Mouse (Mus musculus): ENCODE data around the gene Plekhn1. TPM values are rescaled to one million over a fixed set of nuclear protein-coding genes. Genes with fewer than 3 reads are reported as not detected.

Plekhn1 gene
- 27.7 and 36.6 TPM in 2 replicates for polyA plus RNA-seq (2015; fragmentation: Nextera tagmentation; extraction: Ambion mirVana)

- peak within 1 kb of the TSS; percentile 95 for H3K27ac ChIP-seq (ENCODE audit: low read length)
- H3K4me2 ChIP-seq (ENCODE audit: low read depth, low read length): peak within 1 kb of the TSS; percentile 76
- under 1% methylated on average over 37 of the region's 48 CpGs for WGBS
- peaks cover 8% of the 10 kb centered on the region for H3K4me1 ChIP-seq (ENCODE audit: control insufficient read depth, insufficient read depth, low read length)
- H3K36me3 ChIP-seq (ENCODE audit: control insufficient read depth, insufficient read depth, low read length): peaks cover 19% of the 10 kb centered on the region
- H3K9me3 ChIP-seq (replicated peaks; ENCODE audit: control insufficient read depth, low read length): no peaks in the 10 kb centered on the region
- H3K9ac ChIP-seq (ENCODE audit: low read length): peak within 1 kb of the TSS; percentile 79
- H3K4me3 ChIP-seq (replicated peaks; ENCODE audit: low read length): peak within 1 kb of the TSS; percentile 95
- no peaks in the 10 kb centered on the region for H3K27me3 ChIP-seq (ENCODE audit: control insufficient read depth, insufficient read depth, low read length)
- ATAC-seq (ENCODE audit: insufficient read depth, low FRiP score): no peak
These were observed at the start of gene Plekhn1 for GRCm38 (mm10) chr4:156234701-156235213. Gene Plekhn1 (minus strand): TSS chr4:156234857.

- ATAC-seq (ENCODE audit: insufficient read depth, low FRiP score): no peak; the same call in 1 of the 2 replicates
- no peaks in the 10 kb centered on the region for H3K9me3 ChIP-seq (replicated peaks; ENCODE audit: control insufficient read depth, low read length)
- 9% methylated on average over 26 of the region's 26 CpGs for WGBS
These were observed 20.6 kb upstream of the Plekhn1 start, which contains the start of gene Samd11 for GRCm38 (mm10) chr4:156255078-156255839. Gene Samd11 (minus strand): TSS chr4:156255657.

GRCm38 (mm10) chr4:156254361-156255077 lies 19.9 kb upstream of the Plekhn1 start:
- H3K27me3 ChIP-seq (ENCODE audit: control insufficient read depth, insufficient read depth, low read length): peaks cover 27% of the 10 kb centered on the region
- H3K4me1 ChIP-seq (ENCODE audit: control insufficient read depth, insufficient read depth, low read length): peaks cover 8% of the 10 kb centered on the region; the same call in 1 of the 2 replicates
- peak overlapping the region; percentile 52; the same call in 1 of the 2 replicates for H3K9ac ChIP-seq (ENCODE audit: low read length)
- peak overlapping the region; percentile 42; the same call in 1 of the 2 replicates for H3K4me2 ChIP-seq (ENCODE audit: low read depth, low read length)
- no peaks in the 10 kb centered on the region for H3K9me3 ChIP-seq (replicated peaks; ENCODE audit: control insufficient read depth, low read length)
- no peaks in the 10 kb centered on the region for H3K36me3 ChIP-seq (ENCODE audit: control insufficient read depth, insufficient read depth, low read length)
- H3K27ac ChIP-seq (ENCODE audit: low read length): no peak overlapping the region
- ATAC-seq (ENCODE audit: insufficient read depth, low FRiP score): peak; percentile 65; the same call in 1 of the 2 replicates
- peak overlapping the region; percentile 28 for H3K4me3 ChIP-seq (replicated peaks; ENCODE audit: low read length)
- WGBS: 2% methylated on average over 30 of the region's 30 CpGs

More at GRCm38 (mm10) chr4:156255078-156255839, 20.6 kb upstream of the Plekhn1 start, which contains the start of gene Samd11:
- Histone ChIP-seq H3K4me2 (ENCODE audit: low read depth, low read length) (peak within 1 kb of the TSS; percentile 42; the same call in 1 of the 2 replicates), H3K4me3 (replicated peaks; ENCODE audit: low read length) (peak within 1 kb of the TSS; percentile 28), H3K36me3 (ENCODE audit: control insufficient read depth, insufficient read depth, low read length) (no peaks in the 10 kb centered on the region), H3K27me3 (ENCODE audit: control insufficient read depth, insufficient read depth, low read length) (peaks cover 27% of the 10 kb centered on the region), H3K4me1 (ENCODE audit: control insufficient read depth, insufficient read depth, low read length) (peaks cover 8% of the 10 kb centered on the region; the same call in 1 of the 2 replicates), H3K27ac (ENCODE audit: low read length) (no peak within 1 kb of the TSS), H3K9ac (ENCODE audit: low read length) (no peak within 1 kb of the TSS; the same call in 1 of the 2 replicates)

GRCm38 (mm10) chr4:156253043-156253442 lies 18.4 kb upstream of the Plekhn1 start:
- no peak overlapping the region for H3K27ac ChIP-seq (ENCODE audit: low read length)
- 36% methylated on average over 7 of the region's 7 CpGs for WGBS
- H3K4me1 ChIP-seq (ENCODE audit: control insufficient read depth, insufficient read depth, low read length): peaks cover 8% of the 10 kb centered on the region; the same call in 1 of the 2 replicates
- H3K9me3 ChIP-seq (replicated peaks; ENCODE audit: control insufficient read depth, low read length): no peaks in the 10 kb centered on the region
- H3K9ac ChIP-seq (ENCODE audit: low read length): no peak overlapping the region
- H3K27me3 ChIP-seq (ENCODE audit: control insufficient read depth, insufficient read depth, low read length): peaks cover 27% of the 10 kb centered on the region
- no peak overlapping the region for H3K4me3 ChIP-seq (replicated peaks; ENCODE audit: low read length)
- peak; percentile 47; the same call in 1 of the 2 replicates for ATAC-seq (ENCODE audit: insufficient read depth, low FRiP score)
- H3K36me3 ChIP-seq (ENCODE audit: control insufficient read depth, insufficient read depth, low read length): no peaks in the 10 kb centered on the region
- no peak overlapping the region for H3K4me2 ChIP-seq (ENCODE audit: low read depth, low read length)

- Histone ChIP-seq H3K4me2 (ENCODE audit: low read depth, low read length) (no peak overlapping the region), H3K36me3 (ENCODE audit: control insufficient read depth, insufficient read depth, low read length) (no peaks in the 10 kb centered on the region), H3K27me3 (ENCODE audit: control insufficient read depth, insufficient read depth, low read length) (peaks cover 27% of the 10 kb centered on the region), H3K4me3 (replicated peaks; ENCODE audit: low read length) (no peak overlapping the region), H3K4me1 (ENCODE audit: control insufficient read depth, insufficient read depth, low read length) (peaks cover 8% of the 10 kb centered on the region; the same call in 1 of the 2 replicates), H3K9me3 (replicated peaks; ENCODE audit: control insufficient read depth, low read length) (no peaks in the 10 kb centered on the region), H3K9ac (ENCODE audit: low read length) (no peak overlapping the region), H3K27ac (ENCODE audit: low read length) (no peak overlapping the region)
- 34% methylated on average over 3 of the region's 3 CpGs for WGBS
- ATAC-seq (ENCODE audit: insufficient read depth, low FRiP score): no peak
These were observed 18.0 kb upstream of the Plekhn1 start for GRCm38 (mm10) chr4:156252619-156253018.

GRCm38 (mm10) chr4:156252140-156252539 lies 17.5 kb upstream of the Plekhn1 start:
- Histone ChIP-seq H3K9ac (ENCODE audit: low read length) (no peak overlapping the region), H3K27ac (ENCODE audit: low read length) (no peak overlapping the region), H3K27me3 (ENCODE audit: control insufficient read depth, insufficient read depth, low read length) (peaks cover 27% of the 10 kb centered on the region), H3K4me1 (ENCODE audit: control insufficient read depth, insufficient read depth, low read length) (peaks cover 8% of the 10 kb centered on the region; the same call in 1 of the 2 replicates), H3K9me3 (replicated peaks; ENCODE audit: control insufficient read depth, low read length) (no peaks in the 10 kb centered on the region), H3K4me3 (replicated peaks; ENCODE audit: low read length) (no peak overlapping the region), H3K4me2 (ENCODE audit: low read depth, low read length) (no peak overlapping the region), H3K36me3 (ENCODE audit: control insufficient read depth, insufficient read depth, low read length) (no peaks in the 10 kb centered on the region)
- ATAC-seq (ENCODE audit: insufficient read depth, low FRiP score): no peak
- WGBS: 34% methylated on average over 7 of the region's 7 CpGs

GRCm38 (mm10) chr4:156251081-156251480 lies 16.4 kb upstream of the Plekhn1 start:
- H3K4me3 ChIP-seq (replicated peaks; ENCODE audit: low read length): no peak overlapping the region

GRCm38 (mm10) chr4:156249567-156249966 lies 14.9 kb upstream of the Plekhn1 start:
- H3K27ac ChIP-seq (ENCODE audit: low read length): no peak overlapping the region
- 59% methylated on average over 11 of the region's 11 CpGs for WGBS
- H3K4me3 ChIP-seq (replicated peaks; ENCODE audit: low read length): no peak overlapping the region
- no peak overlapping the region for H3K4me2 ChIP-seq (ENCODE audit: low read depth, low read length)
- ATAC-seq (ENCODE audit: insufficient read depth, low FRiP score): peak; percentile 14; the same call in 1 of the 2 replicates
- no peaks in the 10 kb centered on the region for H3K9me3 ChIP-seq (replicated peaks; ENCODE audit: control insufficient read depth, low read length)
- H3K9ac ChIP-seq (ENCODE audit: low read length): no peak overlapping the region
- H3K4me1 ChIP-seq (ENCODE audit: control insufficient read depth, insufficient read depth, low read length): peaks cover 4% of the 10 kb centered on the region; the same call in 1 of the 2 replicates
- H3K36me3 ChIP-seq (ENCODE audit: control insufficient read depth, insufficient read depth, low read length): peaks cover 6% of the 10 kb centered on the region; the same call in 1 of the 2 replicates
- peaks cover 14% of the 10 kb centered on the region for H3K27me3 ChIP-seq (ENCODE audit: control insufficient read depth, insufficient read depth, low read length)

More at GRCm38 (mm10) chr4:156251081-156251480, 16.4 kb upstream of the Plekhn1 start:
- peaks cover 8% of the 10 kb centered on the region; the same call in 1 of the 2 replicates for H3K4me1 ChIP-seq (ENCODE audit: control insufficient read depth, insufficient read depth, low read length)
- 51% methylated on average over 8 of the region's 8 CpGs for WGBS
- H3K36me3 ChIP-seq (ENCODE audit: control insufficient read depth, insufficient read depth, low read length): peaks cover 3% of the 10 kb centered on the region; the same call in 1 of the 2 replicates
- no peak overlapping the region for H3K9ac ChIP-seq (ENCODE audit: low read length)
- no peak overlapping the region for H3K27ac ChIP-seq (ENCODE audit: low read length)
- ATAC-seq (ENCODE audit: insufficient read depth, low FRiP score): no peak
- H3K9me3 ChIP-seq (replicated peaks; ENCODE audit: control insufficient read depth, low read length): no peaks in the 10 kb centered on the region
- peaks cover 27% of the 10 kb centered on the region for H3K27me3 ChIP-seq (ENCODE audit: control insufficient read depth, insufficient read depth, low read length)
- no peak overlapping the region for H3K4me2 ChIP-seq (ENCODE audit: low read depth, low read length)
